Mouse (Mus musculus) ovary, adult 18-20 months (tissue): Measurements from ENCODE around the gene Gm11077.
A peak's percentile ranks its signal among the peaks of the same experiment; 100 is the strongest.

ENCODE experiments used
- DNase-seq: peaks from one replicate; pipeline ENCODE4 v3.0.0; 2022; ENCODE audit warnings: low spot score, mixed read lengths

The Gm11077 gene

GRCm38 (mm10) chr6:140729272-140729671 lies at the start of gene Gm11077:
Gm11077 (plus strand) TSS chr6:140729284.
- DNase-seq = no peak

DNA sequence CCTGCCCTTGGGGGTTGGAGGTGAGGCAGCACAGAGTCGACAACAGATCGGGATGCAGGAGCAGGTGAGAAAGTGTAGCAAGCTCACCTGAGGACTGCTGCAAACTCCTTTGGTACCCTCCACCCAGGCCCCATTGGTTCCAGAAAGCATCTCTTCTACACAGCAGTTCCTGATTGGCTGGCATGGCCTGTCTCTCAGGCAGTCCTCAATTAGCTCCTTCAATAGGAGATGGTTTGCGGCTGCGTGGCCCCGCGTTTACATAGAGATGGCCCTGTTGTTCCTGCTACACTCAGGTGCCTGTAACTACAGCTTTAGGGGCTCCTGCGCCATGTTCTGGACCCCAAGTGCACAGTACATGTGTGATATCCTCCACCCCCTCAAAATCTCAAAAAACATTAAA lies 48.4 kb upstream of the Gm11077 start:
- DNase-seq = no peak

DNA sequence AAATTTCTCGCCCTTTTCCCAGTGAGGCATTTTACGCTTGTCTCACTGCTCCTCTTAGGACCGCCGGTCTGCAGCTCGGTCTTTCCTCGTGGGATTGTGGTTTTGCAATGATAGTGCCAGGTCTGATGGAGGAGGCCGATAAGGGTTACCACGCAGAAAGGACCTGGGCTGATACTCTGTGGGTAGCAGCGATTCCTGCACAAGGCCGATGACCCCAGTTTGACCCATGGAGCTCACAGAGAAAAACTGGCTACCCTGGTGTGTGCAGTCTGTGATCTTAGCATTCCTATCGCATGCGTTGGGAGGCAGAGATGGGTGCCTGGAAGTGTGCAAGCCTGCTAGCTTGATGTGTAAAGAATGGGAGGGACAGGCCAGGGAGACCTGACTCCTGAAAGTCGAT lies 46.3 kb upstream of the Gm11077 start:
- DNase-seq = no peak

DNA sequence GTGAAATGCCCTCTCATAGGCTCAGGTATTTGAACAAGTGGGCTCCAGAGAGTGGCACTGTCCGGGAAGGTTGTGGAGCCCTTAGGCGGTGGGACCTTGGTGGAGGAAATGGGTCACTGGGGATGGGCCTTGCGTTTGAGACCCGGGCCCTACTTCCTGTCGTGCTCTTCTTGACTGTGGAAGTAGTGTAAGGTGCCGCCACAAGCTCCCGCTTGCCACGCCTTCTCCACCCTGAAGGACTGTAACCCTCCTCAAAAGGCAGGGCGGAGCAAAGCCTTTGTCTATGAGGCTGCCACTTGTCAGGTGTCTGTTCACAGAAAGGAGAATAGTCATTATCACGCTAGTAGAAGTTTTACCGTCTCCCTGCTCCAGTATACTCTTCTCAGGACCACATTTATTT lies 44.7 kb upstream of the Gm11077 start:
- no peak for DNase-seq

DNA sequence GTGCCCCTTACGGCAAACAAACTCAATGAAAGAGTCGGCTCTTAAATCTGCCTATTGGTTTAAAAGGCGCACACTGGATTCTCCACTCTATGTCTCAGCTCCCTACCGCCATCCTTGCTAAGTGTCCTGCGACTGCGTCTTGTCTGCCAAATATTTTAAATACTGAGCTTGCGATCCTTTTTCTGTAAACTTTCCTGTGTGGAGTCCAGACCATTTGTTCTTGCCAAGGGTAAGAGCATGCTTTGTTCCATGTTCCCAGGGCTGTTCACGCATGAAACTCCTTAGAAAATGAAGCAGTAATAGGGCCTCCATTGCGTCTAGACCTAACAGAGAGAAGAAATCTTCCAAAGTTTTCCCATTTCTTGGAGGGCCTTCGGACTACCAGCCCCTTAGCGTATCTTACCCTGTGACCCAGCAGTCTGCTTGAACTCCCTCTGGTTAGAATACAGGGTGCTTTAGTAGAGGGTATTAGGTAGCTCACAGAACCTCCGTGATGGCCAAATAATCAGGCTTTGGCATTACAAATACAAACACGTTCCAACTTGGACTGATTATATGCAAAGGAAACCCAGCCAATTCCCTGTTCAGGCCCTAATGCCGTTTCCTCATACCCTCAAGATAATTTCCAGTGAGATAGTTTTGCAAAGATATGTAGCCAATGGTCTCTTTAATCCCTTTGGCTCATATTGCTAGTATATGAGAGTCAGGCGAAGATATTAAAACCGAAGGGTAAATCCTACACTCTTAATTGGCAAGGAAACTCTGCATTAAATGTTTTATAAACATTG lies 39.3 kb upstream of the Gm11077 start:
- DNase-seq = no peak

DNA sequence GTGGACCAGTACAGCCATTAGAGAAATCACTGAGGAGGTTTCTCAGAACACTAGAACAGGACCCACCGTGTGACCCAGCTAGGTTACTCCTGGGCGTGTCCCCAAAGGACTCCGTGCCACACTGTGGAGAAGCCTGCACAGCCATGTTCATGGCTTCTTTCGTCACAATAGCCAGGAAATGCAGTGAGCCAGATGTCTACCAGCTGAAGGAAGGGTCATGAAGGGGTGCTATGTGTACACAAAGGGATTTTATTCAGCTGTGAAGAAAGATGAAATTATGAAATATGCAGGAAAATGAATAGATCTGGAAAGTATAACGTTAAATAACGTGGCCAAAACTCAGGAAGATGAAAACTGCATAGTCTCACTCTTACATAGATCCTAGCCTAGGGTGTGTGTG lies 36.9 kb upstream of the Gm11077 start:
- no peak for DNase-seq

DNA sequence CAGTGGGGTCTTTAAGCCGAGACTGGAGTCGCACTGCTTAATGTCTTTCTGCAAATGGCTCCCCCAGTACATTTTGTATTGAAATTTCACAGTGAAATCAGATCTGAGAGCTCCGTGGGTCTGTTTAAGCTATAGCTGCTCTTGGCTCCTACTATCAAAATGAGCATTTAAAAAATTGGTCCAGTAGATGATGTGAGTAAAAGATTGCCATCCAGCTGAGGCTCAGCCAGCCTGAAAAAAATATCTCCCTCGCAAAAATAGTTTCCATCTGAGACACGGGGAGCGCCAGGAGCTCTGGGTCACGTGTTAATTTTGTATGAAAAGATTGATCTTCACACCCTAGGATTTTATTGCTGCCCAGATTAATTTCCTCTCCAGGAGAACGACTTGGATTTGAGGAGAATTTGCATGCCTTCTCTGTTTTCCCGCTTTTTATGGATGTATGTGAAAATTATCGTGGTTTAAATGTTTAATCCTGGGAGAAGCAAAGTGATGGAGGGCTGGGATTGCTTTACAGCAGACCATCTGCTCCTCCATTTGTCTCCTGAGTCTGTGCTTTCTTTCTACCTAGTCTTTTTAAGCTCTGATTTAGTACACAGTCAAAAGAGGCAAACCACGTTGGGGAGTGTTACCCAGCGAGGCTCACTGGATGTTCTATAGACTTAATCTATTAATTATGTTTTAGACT lies 32.7 kb upstream of the Gm11077 start:
- no peak for DNase-seq

GRCm38 (mm10) chr6:140697994-140698393 lies 31.1 kb upstream of the Gm11077 start:
- no peak for DNase-seq

- DNase-seq = no peak
Observed at GRCm38 (mm10) chr6:140698596-140698995, 30.5 kb upstream of the Gm11077 start.

DNA sequence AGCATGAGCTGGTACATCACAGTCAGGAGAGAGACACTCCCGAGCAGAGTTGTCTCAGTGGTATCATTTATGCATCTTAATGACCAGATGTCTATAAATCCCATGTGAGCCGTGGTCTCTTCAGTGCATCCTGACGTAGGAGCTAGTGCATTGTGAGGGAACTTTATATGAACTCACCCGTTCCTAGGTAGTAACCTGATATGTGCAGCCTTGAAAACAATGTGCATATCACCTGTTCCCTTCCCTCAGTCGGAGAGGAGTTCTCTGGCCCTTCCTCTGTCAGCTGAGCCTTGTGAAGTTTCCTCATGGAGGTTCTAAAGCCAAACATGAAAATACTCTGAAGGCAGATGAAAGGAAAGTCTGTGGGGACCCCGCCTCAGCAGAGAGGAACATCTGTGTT lies 27.8 kb upstream of the Gm11077 start:
- no peak for DNase-seq

DNA sequence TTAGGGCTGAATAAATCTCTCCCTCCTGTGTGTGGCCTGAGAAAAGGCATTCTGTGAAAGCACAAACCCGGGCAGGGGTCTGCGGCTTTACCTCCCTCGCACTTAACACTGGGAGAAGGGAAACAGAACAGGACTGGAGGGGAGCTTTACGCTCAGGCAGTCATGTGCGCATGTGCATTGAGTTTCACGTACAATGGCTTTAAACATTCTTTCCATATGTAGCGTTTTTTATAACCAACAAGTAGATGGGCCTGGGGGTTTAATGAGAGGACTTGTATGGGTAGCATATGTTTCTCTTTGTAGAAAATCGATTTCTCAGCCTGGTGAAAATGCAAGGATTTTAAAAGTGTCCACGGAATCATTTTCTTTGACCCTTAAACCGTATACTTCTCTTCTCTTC lies 24.0 kb upstream of the Gm11077 start:
- DNase-seq = no peak

GRCm38 (mm10) chr6:140706056-140706455 lies 23.0 kb upstream of the Gm11077 start:
- DNase-seq = no peak

- DNase-seq = no peak
Observed at GRCm38 (mm10) chr6:140708059-140708458, 21.0 kb upstream of the Gm11077 start.

DNA sequence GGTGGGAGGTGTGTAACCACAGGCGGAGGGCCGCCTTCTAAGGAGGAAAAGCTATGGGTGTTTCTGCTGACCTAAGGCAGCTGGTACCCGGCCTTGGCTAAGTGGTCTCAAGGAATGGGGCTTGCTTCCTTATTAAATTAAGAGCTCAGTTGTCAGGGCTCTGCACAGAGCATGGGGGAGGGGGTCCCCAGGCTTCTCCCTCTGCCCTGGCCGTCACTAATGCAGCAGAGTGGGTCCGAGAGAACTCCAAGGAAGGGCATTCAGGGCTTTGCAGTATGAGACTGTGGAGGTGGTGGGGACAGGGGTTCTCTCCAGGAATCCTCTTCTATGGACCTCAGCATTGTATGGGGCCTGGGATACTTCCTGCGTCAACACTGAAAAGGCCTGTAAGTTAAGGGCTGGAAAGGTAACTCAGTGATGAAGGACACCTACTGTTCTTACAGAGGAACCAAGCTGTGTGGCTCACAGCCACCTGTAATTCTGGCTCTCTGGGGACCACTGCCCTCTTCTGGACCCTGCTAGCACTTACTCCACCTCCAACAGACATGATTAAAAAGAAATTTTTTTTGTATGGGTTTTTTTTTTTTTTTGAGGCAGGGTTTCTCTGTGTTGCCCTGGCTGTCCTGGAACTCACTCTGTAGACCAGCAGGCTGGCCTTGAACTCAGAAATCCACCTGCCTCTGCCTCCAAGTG lies 19.5 kb upstream of the Gm11077 start:
- DNase-seq = no peak

- DNase-seq = no peak
Observed at GRCm38 (mm10) chr6:140712754-140713153, 16.3 kb upstream of the Gm11077 start.

- peak; percentile 11 for DNase-seq
Observed at GRCm38 (mm10) chr6:140714905-140715365, 14.1 kb upstream of the Gm11077 start.

DNA sequence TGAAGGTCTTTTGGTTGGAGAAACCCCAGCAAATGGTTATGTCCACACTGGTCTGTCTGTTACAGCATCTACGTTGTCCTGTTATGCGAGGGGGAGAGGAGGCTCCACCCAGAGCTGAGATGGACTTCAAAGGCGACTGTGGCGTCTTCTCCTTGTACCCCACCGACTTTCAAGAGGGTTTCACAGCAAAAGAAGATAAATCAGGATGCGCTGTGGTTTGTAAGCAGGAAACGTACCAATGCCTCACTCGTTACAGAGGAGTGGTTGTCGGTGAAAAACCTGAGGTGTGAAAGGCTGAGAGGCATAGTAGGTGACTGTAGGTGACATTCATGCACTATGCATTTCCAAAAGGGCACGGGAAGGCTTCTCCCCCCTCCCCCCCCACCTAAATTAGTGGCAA lies 7.0 kb upstream of the Gm11077 start:
- no peak for DNase-seq

DNA sequence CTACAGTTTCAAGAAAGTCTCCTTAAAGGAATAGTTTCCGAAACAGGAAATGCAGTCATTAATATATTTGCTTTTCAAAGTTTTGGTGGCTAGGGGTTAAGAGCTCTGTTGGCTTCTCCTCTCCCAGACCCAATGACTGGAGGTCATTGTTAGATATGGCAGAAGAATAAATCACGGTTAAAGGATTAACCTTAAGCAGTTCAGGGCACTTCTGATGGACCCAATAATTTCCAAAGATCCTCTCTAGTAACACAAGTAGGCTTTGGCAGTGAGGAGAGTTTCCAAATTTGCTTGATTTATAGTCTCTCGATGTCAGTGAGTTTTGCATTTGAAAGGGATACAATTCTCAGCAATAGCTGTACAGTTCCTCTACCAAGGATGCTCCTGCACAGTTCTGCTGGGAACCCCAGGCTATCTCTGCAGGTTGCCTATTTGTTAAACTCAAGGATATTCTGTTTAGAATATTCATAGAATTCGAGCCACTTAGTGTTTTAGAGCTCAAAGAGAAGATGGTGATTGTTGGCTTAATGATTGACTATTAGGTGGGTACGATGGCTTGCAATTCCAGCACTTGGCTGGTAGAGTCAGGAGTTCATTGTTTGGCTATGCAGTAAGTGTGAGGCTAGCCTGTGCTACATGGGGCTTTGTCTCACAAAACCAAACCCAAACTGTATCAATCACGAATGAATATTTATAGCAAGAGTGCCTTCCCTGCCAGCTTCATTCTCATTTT lies 1.8 kb downstream of the Gm11077 start:
- no peak for DNase-seq

DNA sequence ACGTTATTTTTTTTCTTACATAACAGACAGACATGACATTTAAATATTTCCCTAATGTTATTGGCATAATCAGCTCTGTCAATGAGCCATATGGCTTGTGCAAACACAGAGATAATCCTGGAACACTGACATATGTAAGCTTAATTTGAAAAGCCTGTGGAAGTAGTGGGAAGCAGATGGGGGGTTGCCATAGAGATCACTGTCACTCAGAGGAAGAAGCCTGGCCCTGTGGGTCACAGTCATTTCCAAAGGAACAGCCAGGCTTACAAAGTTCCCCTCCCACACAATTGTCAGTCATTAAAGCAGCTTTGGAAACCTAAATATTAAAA lies 2.3 kb downstream of the Gm11077 start:
- no peak for DNase-seq

DNA sequence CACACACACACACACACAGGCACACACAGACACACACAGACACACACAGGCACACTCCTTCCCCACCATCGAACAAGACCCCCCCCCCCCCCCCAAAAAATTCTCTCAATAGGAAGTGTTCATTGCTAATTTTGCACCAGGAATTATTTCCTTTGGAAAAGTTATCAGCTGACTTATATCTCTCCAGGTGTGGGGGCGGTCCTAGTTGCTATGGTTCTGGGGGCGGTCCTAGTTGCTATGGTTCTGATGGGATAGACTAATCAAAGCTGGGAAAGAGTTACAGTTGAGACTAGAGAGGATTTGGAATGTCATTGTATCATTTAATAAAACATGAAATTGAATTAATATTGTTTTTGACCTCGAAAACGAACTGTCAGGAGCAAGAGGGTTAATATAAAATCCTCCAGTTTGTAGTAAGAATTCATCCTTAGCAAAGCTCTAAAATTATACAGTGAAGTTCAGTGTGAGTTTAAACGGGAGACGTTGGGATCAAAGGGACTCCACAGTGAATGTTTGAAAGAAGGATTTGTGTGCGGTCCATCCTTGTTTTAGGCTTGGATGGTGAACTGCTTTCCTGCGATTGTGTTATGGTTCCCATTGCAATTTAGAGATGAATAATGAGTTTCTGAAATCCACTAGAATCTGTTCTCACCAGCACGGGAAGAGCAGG lies 4.0 kb downstream of the Gm11077 start:
- DNase-seq = no peak

DNA sequence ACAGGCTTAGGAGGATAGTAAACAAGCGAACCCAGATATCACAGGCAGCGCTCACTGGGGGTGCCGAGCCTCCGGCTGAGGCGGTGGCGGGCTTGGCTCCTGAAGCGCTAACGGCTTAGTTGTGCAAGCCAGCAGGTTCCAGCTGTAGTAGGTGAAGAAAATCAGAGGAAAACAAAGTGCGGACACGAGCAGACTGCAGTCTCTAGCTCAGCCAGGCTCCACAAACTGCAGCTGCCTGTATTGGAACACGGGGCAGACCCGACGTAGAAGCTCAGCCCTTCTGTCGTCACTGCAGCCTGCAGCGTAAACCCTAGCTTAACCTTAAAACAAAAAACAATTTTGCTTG lies 4.5 kb downstream of the Gm11077 start:
- no peak for DNase-seq

- DNase-seq = no peak
Observed at GRCm38 (mm10) chr6:140745586-140745985, 16.5 kb downstream of the Gm11077 start.
